Mouse (Mus musculus) spleen, adult 2 months (tissue): ENCODE measurements around the gene Kif1b.

Source experiments
- CTCF ChIP-seq: fragments of 200-500 bp; IDR thresholded peaks from 2 replicates; pipeline ENCODE4 v1.5.1; 2011; ENCODE audit warnings: mild to moderate bottlenecking, inconsistent platforms; ENCODE audit not compliant: insufficient read depth, insufficient read length, insufficient replicate concordance; ENCODE audit errors: extremely low read depth
- POLR2A ChIP-seq: fragments of 200-500 bp; IDR thresholded peaks from 2 replicates; pipeline ENCODE4 v1.6.1; 2011; ENCODE audit warnings: low read depth, low read length, inconsistent platforms

- TF ChIP-seq POLR2A (no peak), CTCF (no peak)
These were observed 91.5 kb downstream of the Kif1b start for GRCm38 (mm10) chr4:149215982-149216381.
